In the genomic region with DNA sequence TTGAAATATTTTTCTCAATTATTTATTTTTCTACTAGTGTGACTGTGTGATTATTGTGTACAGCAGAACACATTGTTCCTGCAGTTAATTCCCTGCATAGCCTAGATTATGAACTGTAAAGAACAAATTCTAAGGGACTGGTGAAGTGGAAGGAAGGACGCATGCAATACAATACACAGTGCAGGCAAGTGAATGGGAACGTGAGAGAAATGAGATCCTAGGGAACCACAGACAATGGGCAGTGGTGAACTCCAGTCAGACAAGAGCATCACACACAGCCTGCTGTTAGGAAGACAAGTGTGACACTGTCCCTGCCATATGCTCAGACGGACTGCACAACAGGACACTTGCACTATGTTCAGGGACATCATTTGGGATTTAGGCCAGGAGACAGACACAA, we compare ENCODE assay signal across 15 mouse cellular contexts. TPM values are rescaled to one million over a fixed set of nuclear protein-coding genes. Genes with fewer than 3 reads are reported as not detected.
A peak's percentile ranks its signal among the peaks of the same experiment; 100 is the strongest.
DNase-seq lines count a peak whose midpoint lies in the region; ATAC-seq lines count a peak whose summit lies in the region.
"Had no signal": no experiment of that assay in that cellular context is flagged by ENCODE, and none has a peak within 500 bp of the region (broad histone marks: within the 10 kb centered on the region; RNA-seq: fewer than 3 reads in every experiment).

No protein-coding gene starts in this region.

- H3K27me3 ChIP-seq in embryonic facial prominence, embryonic 11.5 days (ENCODE audit: control insufficient read depth, insufficient read depth, low read length), result no peaks in the 10 kb centered on the region
- no peaks in the 10 kb centered on the region for H3K27me3 ChIP-seq in embryonic facial prominence, embryonic 10.5 days (replicated peaks; ENCODE audit: low read depth, poor library complexity, severe bottlenecking)
- no peaks in the 10 kb centered on the region for H3K27me3 ChIP-seq in embryonic facial prominence, embryonic 12.5 days
- H3K27me3 ChIP-seq in hindbrain, embryonic 11.5 days (ENCODE audit: control insufficient read depth, insufficient read depth, low read length), result no peaks in the 10 kb centered on the region
- no peaks in the 10 kb centered on the region for H3K27me3 ChIP-seq in midbrain, embryonic 13.5 days
- H3K27me3 ChIP-seq in intestine, embryonic 15.5 days (replicated peaks), result no peaks in the 10 kb centered on the region
- H3K27me3 ChIP-seq: heart, embryonic 15.5 days; limb, embryonic 13.5 days; liver, embryonic 15.5 days had no signal

- no peaks in the 10 kb centered on the region for H3K36me3 ChIP-seq in embryonic facial prominence, embryonic 11.5 days (replicated peaks; ENCODE audit: control insufficient read depth, insufficient read depth, low read depth, low read length)
- 0 out of 2 replicates have a peak, but pooled peaks cover 10% of the 10 kb centered on the region for H3K36me3 ChIP-seq in embryonic facial prominence, embryonic 10.5 days (replicated peaks)
- H3K36me3 ChIP-seq in embryonic facial prominence, embryonic 12.5 days, result no peaks in the 10 kb centered on the region
- no peaks in the 10 kb centered on the region for H3K36me3 ChIP-seq in hindbrain, embryonic 11.5 days (ENCODE audit: control insufficient read depth, insufficient read depth, low read length)
- no peaks in the 10 kb centered on the region for H3K36me3 ChIP-seq in midbrain, embryonic 13.5 days
- H3K36me3 ChIP-seq in intestine, embryonic 15.5 days, result no peaks in the 10 kb centered on the region
- H3K36me3 ChIP-seq: heart, embryonic 15.5 days; limb, embryonic 13.5 days; liver, embryonic 15.5 days had no signal

- no peak overlapping the region for H3K4me3 ChIP-seq in embryonic facial prominence, embryonic 11.5 days (ENCODE audit: low read depth, low read length)
- no peak overlapping the region for H3K4me3 ChIP-seq in embryonic facial prominence, embryonic 10.5 days
- no peak overlapping the region for H3K4me3 ChIP-seq in embryonic facial prominence, embryonic 12.5 days
- H3K4me3 ChIP-seq in hindbrain, embryonic 11.5 days (ENCODE audit: low read depth, low read length), result no peak overlapping the region
- H3K4me3 ChIP-seq in midbrain, embryonic 13.5 days (replicated peaks), result no peak overlapping the region
- no peak overlapping the region for H3K4me3 ChIP-seq in intestine, embryonic 15.5 days (replicated peaks)
- H3K4me3 ChIP-seq: erythroblast, embryonic 14.5 days; heart, embryonic 15.5 days; limb, embryonic 13.5 days; liver, embryonic 15.5 days had no signal

- peak; percentile 73; the same call in 1 of the 2 replicates for ATAC-seq in embryonic facial prominence, embryonic 11.5 days (replicated peaks; ENCODE audit: insufficient number of reproducible peaks, low FRiP score, low TSS enrichment, low read depth)
- 0 out of 2 replicates have a peak, but pooled peaks have one; percentile 6 for ATAC-seq in embryonic facial prominence, embryonic 12.5 days (ENCODE audit: insufficient number of reproducible peaks, insufficient read depth, low FRiP score, low TSS enrichment)
- peak; percentile 89 for ATAC-seq in hindbrain, embryonic 11.5 days (ENCODE audit: low FRiP score)
- ATAC-seq in midbrain, embryonic 13.5 days, result peak; percentile 78
- ATAC-seq in intestine, embryonic 15.5 days, result no peak
- ATAC-seq: activated CD4-positive, CD25-positive, alpha-beta regulatory T cell, adult 4 months had no signal

- H3K9me3 ChIP-seq in embryonic facial prominence, embryonic 11.5 days (replicated peaks; ENCODE audit: control insufficient read depth, low read length), result no peaks in the 10 kb centered on the region
- H3K9me3 ChIP-seq in embryonic facial prominence, embryonic 10.5 days, result no peaks in the 10 kb centered on the region
- no peaks in the 10 kb centered on the region for H3K9me3 ChIP-seq in embryonic facial prominence, embryonic 12.5 days
- no peaks in the 10 kb centered on the region for H3K9me3 ChIP-seq in hindbrain, embryonic 11.5 days (ENCODE audit: control insufficient read depth, low read length)
- no peaks in the 10 kb centered on the region for H3K9me3 ChIP-seq in midbrain, embryonic 13.5 days
- H3K9me3 ChIP-seq in intestine, embryonic 15.5 days, result no peaks in the 10 kb centered on the region
- H3K9me3 ChIP-seq: heart, embryonic 15.5 days; limb, embryonic 13.5 days; liver, embryonic 15.5 days had no signal

- no peak overlapping the region for H3K9ac ChIP-seq in embryonic facial prominence, embryonic 11.5 days (replicated peaks; ENCODE audit: low read length)
- no peak overlapping the region for H3K9ac ChIP-seq in embryonic facial prominence, embryonic 12.5 days
- peak overlapping the region; percentile 8; the same call in 1 of the 2 replicates for H3K9ac ChIP-seq in hindbrain, embryonic 11.5 days (ENCODE audit: low read depth, low read length)
- H3K9ac ChIP-seq in midbrain, embryonic 13.5 days (replicated peaks), result 0 out of 2 replicates have a peak overlapping the region, but pooled peaks have one; percentile 1
- no peak overlapping the region for H3K9ac ChIP-seq in intestine, embryonic 15.5 days
- H3K9ac ChIP-seq: heart, embryonic 15.5 days; limb, embryonic 13.5 days; liver, embryonic 15.5 days had no signal

- no peak overlapping the region for H3K4me2 ChIP-seq in embryonic facial prominence, embryonic 11.5 days (ENCODE audit: low read depth, low read length)
- no peak overlapping the region for H3K4me2 ChIP-seq in embryonic facial prominence, embryonic 12.5 days (replicated peaks)
- H3K4me2 ChIP-seq in hindbrain, embryonic 11.5 days (replicated peaks; ENCODE audit: low read depth, low read length), result no peak overlapping the region
- H3K4me2 ChIP-seq in midbrain, embryonic 13.5 days (replicated peaks), result no peak overlapping the region
- no peak overlapping the region for H3K4me2 ChIP-seq in intestine, embryonic 15.5 days (replicated peaks)
- H3K4me2 ChIP-seq: heart, embryonic 15.5 days; limb, embryonic 13.5 days; liver, embryonic 15.5 days had no signal

- peak; percentile 19 for DNase-seq in embryonic facial prominence, embryonic 11.5 days (ENCODE audit: low spot score)
- no peak for DNase-seq in embryonic facial prominence, embryonic 10.5 days (ENCODE audit: low spot score)
- DNase-seq in hindbrain, embryonic 11.5 days (ENCODE audit: low spot score), result peak; percentile 54
- no peak for DNase-seq in layer of hippocampus, adult 18-20 months (ENCODE audit: low spot score in 2 of 2)
- DNase-seq in right cerebral cortex, adult 18-20 months, result no peak
- DNase-seq: lung, postnatal 14 days; right cerebral cortex, postnatal 14 days had no signal

- H3K4me1 ChIP-seq in embryonic facial prominence, embryonic 11.5 days (ENCODE audit: control insufficient read depth, insufficient read depth, low read length), result no peaks in the 10 kb centered on the region
- peaks cover 39% of the 10 kb centered on the region for H3K4me1 ChIP-seq in embryonic facial prominence, embryonic 10.5 days
- no peaks in the 10 kb centered on the region for H3K4me1 ChIP-seq in embryonic facial prominence, embryonic 12.5 days
- H3K4me1 ChIP-seq in hindbrain, embryonic 11.5 days (replicated peaks; ENCODE audit: control insufficient read depth, insufficient read depth, low read length), result peaks cover 2% of the 10 kb centered on the region; the same call in 1 of the 2 replicates
- peaks cover 30% of the 10 kb centered on the region for H3K4me1 ChIP-seq in midbrain, embryonic 13.5 days (replicated peaks)
- H3K4me1 ChIP-seq in intestine, embryonic 15.5 days (replicated peaks), result no peaks in the 10 kb centered on the region
- H3K4me1 ChIP-seq: heart, embryonic 15.5 days; limb, embryonic 13.5 days had no signal

- H3K27ac ChIP-seq in embryonic facial prominence, embryonic 11.5 days (replicated peaks; ENCODE audit: low read depth, low read length), result no peak overlapping the region
- H3K27ac ChIP-seq in embryonic facial prominence, embryonic 10.5 days (replicated peaks), result no peak overlapping the region; the same call in 1 of the 2 replicates
- H3K27ac ChIP-seq in embryonic facial prominence, embryonic 12.5 days, result no peak overlapping the region
- 0 out of 2 replicates have a peak overlapping the region, but pooled peaks have one; percentile 17 for H3K27ac ChIP-seq in hindbrain, embryonic 11.5 days (ENCODE audit: low read depth, low read length)
- peak overlapping the region; percentile 27 for H3K27ac ChIP-seq in midbrain, embryonic 13.5 days
- H3K27ac ChIP-seq in intestine, embryonic 15.5 days, result no peak overlapping the region
- H3K27ac ChIP-seq: heart, embryonic 15.5 days; limb, embryonic 13.5 days; liver, embryonic 15.5 days had no signal

- WGBS in embryonic facial prominence, embryonic 11.5 days, result 60% methylated on average over 3 of the region's 3 CpGs
- 57% methylated on average over 3 of the region's 3 CpGs for WGBS in embryonic facial prominence, embryonic 10.5 days
- WGBS in embryonic facial prominence, embryonic 12.5 days, result 51% methylated on average over 3 of the region's 3 CpGs
- 21% methylated on average over 3 of the region's 3 CpGs for WGBS in hindbrain, embryonic 11.5 days
- WGBS in midbrain, embryonic 13.5 days, result 7% methylated on average over 3 of the region's 3 CpGs
- 79% methylated on average over 3 of the region's 3 CpGs for WGBS in intestine, embryonic 15.5 days

RNA-seq across cellular contexts. Expression of gene Gldc, which starts 21.5 kb away (rescaled TPM):
- polyA plus RNA-seq in embryonic facial prominence, embryonic 11.5 days (2014; fragmentation: Nextera tagmentation; extraction: Ambion mirVana), result 6.3 and 9.4 TPM in 2 replicates
- polyA plus RNA-seq in embryonic facial prominence, embryonic 10.5 days (2016; fragmentation: Nextera tagmentation; extraction: Ambion mirVana), result 14.6 and 17.2 TPM in 2 replicates
- 8.1 and 9.2 TPM in 2 replicates for polyA plus RNA-seq in embryonic facial prominence, embryonic 12.5 days (2016; fragmentation: Nextera tagmentation; extraction: Ambion mirVana)
- 18.7 and 22.0 TPM in 2 replicates for polyA plus RNA-seq in hindbrain, embryonic 11.5 days (2014; fragmentation: Nextera tagmentation; extraction: Ambion mirVana)
- 10.6 and 11.4 TPM in 2 replicates for polyA plus RNA-seq in midbrain, embryonic 13.5 days (2015; fragmentation: Nextera tagmentation; extraction: Ambion mirVana)
- total RNA-seq in layer of hippocampus, adult 18-20 months (2021), result 10 to 100 TPM; 36.3 to 40.0 TPM
- 1.8 TPM in 2 replicates for polyA plus RNA-seq in intestine, embryonic 15.5 days (2015; fragmentation: Nextera tagmentation; extraction: Ambion mirVana)

Comparison
In these comparisons a context has a peak if more than half of its experiments do, and no peak if none do; other contexts are left out.
1. DNase-seq: peak in embryonic facial prominence, embryonic 11.5 days (single experiment) and hindbrain, embryonic 11.5 days (single experiment); none in embryonic facial prominence, embryonic 10.5 days (single experiment), layer of hippocampus, adult 18-20 months (0 of 2) and right cerebral cortex, adult 18-20 months (single experiment).
2. H3K27ac ChIP-seq: peak in hindbrain, embryonic 11.5 days (single experiment) and midbrain, embryonic 13.5 days (single experiment); none in embryonic facial prominence, embryonic 11.5 days (single experiment), embryonic facial prominence, embryonic 10.5 days (single experiment), embryonic facial prominence, embryonic 12.5 days (single experiment) and intestine, embryonic 15.5 days (single experiment).
3. H3K9ac ChIP-seq: peak in hindbrain, embryonic 11.5 days (single experiment) and midbrain, embryonic 13.5 days (single experiment); none in embryonic facial prominence, embryonic 11.5 days (single experiment), embryonic facial prominence, embryonic 12.5 days (single experiment) and intestine, embryonic 15.5 days (single experiment).